Mouse (Mus musculus) liver, adult 2 months (tissue): Measurements from ENCODE around the gene Kcnq5. TPM values are rescaled to one million over a fixed set of nuclear protein-coding genes. Genes with fewer than 3 reads are reported as not detected.
"Not testable (repeated sequence)": the region's sequence is repeated elsewhere in the genome, so short reads cannot be mapped to it uniquely, and the experiment has no call there.

Source experiments
- DNase-seq: peaks from one replicate; pipeline ENCODE4 v3.0.0-alpha.2; 2011; ENCODE audit warnings: low read depth, low spot score; ENCODE audit errors: extremely low read depth
- H3K27ac ChIP-seq: fragments of 200-500 bp; replicated peaks from 2 replicates; pipeline ENCODE4 v1.5.1; 2012; ENCODE audit warnings: low read depth, mild to moderate bottlenecking, control low read depth, inconsistent platforms, low read length; ENCODE audit not compliant: insufficient read depth
- H3K27me3 ChIP-seq: fragments of 200-500 bp; 2 replicates; pipeline ENCODE4 v1.6.1; 2012; ENCODE audit warnings: mild to moderate bottlenecking, moderate library complexity, low read length, inconsistent platforms; ENCODE audit not compliant: control insufficient read depth, insufficient read depth
- H3K36me3 ChIP-seq: fragments of 200-500 bp; 2 replicates; pipeline ENCODE4 v1.6.1; 2012; ENCODE audit warnings: low read length, inconsistent platforms; ENCODE audit not compliant: control insufficient read depth, insufficient read depth
- H3K4me1 ChIP-seq: fragments of 200-500 bp; 2 replicates; pipeline ENCODE4 v1.6.1; 2011; ENCODE audit warnings: low read length; ENCODE audit not compliant: control insufficient read depth, insufficient read depth
- H3K4me3 ChIP-seq: fragments of 200-500 bp; 2 replicates; pipeline ENCODE4 v1.5.1; 2011; ENCODE audit warnings: low read depth, mild to moderate bottlenecking, control low read depth, low read length, moderate library complexity; ENCODE audit not compliant: insufficient read depth
- H3K79me2 ChIP-seq: fragments of 200-500 bp; 2 replicates; pipeline ENCODE4 v1.6.1; 2012; ENCODE audit warnings: inconsistent platforms, mild to moderate bottlenecking, low read length, moderate library complexity; ENCODE audit not compliant: control insufficient read depth, insufficient read depth
- H3K9ac ChIP-seq: fragments of 200-500 bp; 2 replicates; pipeline ENCODE4 v1.6.1; 2012; ENCODE audit warnings: low read depth, mild to moderate bottlenecking, control low read depth, inconsistent platforms, low read length
- CTCF ChIP-seq: fragments of 200-500 bp; IDR thresholded peaks from 2 replicates; pipeline ENCODE4 v1.5.1; 2011; ENCODE audit warnings: low read depth, low read length, control low read depth
- POLR2A ChIP-seq: fragments of 200-500 bp; IDR thresholded peaks from 2 replicates; pipeline ENCODE4 v1.6.1; 2011; ENCODE audit warnings: low read length, control low read depth; ENCODE audit not compliant: insufficient read depth; ENCODE audit errors: extremely low read depth
- WGBS: fragments of 180-500 bp; shearing (Covaris S2); methylation state at CpG from one replicate; pipeline ENCODE4 v1.1.7; 2018; 5-methylcytosine and 5-hydroxymethylcytosine counted together
- polyA plus RNA-seq: library from polyadenylated mRNA; depleted of rRNA; stranded (reverse); fragments of >200 nt; gene quantifications from 2 replicates; pipeline ENCODE4 v1.2.3, GENCODE M21; 2012
- total RNA-seq: library from RNA; depleted of rRNA; stranded (reverse); fragments of >200 nt; gene quantifications from 2 replicates; pipeline ENCODE4 v1.2.3, GENCODE M21; 2014

Kcnq5 gene
- total and polyA plus RNA-seq, 2 experiments, result 0.09 TPM

GRCm38 (mm10) chr1:21600606-21601005, 361.1 kb downstream of the Kcnq5 start:
- no peak for DNase-seq

GRCm38 (mm10) chr1:21593872-21594271, 367.9 kb downstream of the Kcnq5 start:
- Histone ChIP-seq H3K79me2 (no peaks in the 10 kb centered on the region), H3K27me3 (no peaks in the 10 kb centered on the region), H3K4me1 (no peaks in the 10 kb centered on the region), H3K36me3 (no peaks in the 10 kb centered on the region), H3K9ac (no peak overlapping the region), H3K27ac (no peak overlapping the region), H3K4me3 (no peak overlapping the region)
- no peak for DNase-seq
- TF ChIP-seq POLR2A, result no peak
- TF ChIP-seq CTCF, result no peak
- 69% methylated on average over 4 of the region's 4 CpGs for WGBS

More at GRCm38 (mm10) chr1:21600606-21601005, 361.1 kb downstream of the Kcnq5 start:
- WGBS, result 71% methylated on average over 4 of the region's 4 CpGs
- Histone ChIP-seq H3K9ac (no peak overlapping the region), H3K36me3 (no peaks in the 10 kb centered on the region), H3K4me3 (no peak overlapping the region), H3K79me2 (no peaks in the 10 kb centered on the region), H3K27ac (no peak overlapping the region), H3K27me3 (no peaks in the 10 kb centered on the region), H3K4me1 (no peaks in the 10 kb centered on the region)
- TF ChIP-seq CTCF, result no peak
- no peak for TF ChIP-seq POLR2A

DNA sequence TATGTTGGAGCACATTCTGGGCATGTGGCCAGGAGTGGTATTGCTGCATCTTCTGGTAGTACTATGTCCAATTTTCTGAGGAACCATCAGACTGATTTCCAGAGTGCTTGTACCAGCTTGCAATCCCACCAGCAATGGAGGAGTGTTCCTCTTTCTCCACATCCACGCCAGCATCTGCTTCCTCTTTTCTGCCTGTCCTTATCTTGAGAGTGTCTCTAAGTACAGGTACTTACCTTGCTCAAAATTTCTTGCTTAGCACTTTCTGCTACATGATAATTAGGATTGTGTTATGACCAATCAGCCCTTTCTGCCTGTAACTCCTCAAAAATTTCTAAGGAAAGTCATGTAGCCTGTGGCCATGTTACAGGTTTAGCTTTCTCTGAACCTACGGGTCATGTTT, 394.3 kb downstream of the Kcnq5 start:
- H3K36me3 ChIP-seq, H3K27ac ChIP-seq, H3K27me3 ChIP-seq, DNase-seq, H3K9ac ChIP-seq, H3K4me1 ChIP-seq, H3K79me2 ChIP-seq, H3K4me3 ChIP-seq: not testable (repeated sequence)
- 79% methylated on average over 2 of the region's 2 CpGs for WGBS

DNA sequence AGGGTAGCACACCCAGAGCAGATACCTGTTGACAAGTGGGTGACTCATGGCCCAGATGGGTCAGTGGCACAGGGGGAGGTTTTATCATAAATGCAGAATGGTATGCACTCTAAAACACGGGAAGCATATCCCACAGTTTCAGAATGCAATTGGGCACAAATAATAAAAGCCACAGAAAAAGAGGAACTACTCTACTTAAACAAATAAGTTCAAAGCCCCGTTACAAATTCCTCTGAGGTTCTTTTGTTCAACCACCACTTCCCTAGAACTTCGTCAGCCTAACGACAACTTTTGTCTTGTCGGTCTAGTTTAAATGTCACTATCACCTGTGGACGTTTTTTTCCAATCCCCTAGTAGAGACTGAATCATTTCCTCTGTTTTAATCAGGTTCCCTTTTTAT, 407.1 kb downstream of the Kcnq5 start:
- Histone ChIP-seq H3K79me2 (no peaks in the 10 kb centered on the region), H3K4me1 (no peaks in the 10 kb centered on the region), H3K27ac (no peak overlapping the region), H3K36me3 (no peaks in the 10 kb centered on the region), H3K4me3 (no peak overlapping the region), H3K27me3 (no peaks in the 10 kb centered on the region), H3K9ac (no peak overlapping the region)
- no peak for TF ChIP-seq CTCF
- TF ChIP-seq POLR2A, result no peak
- 65% methylated on average over 6 of the region's 6 CpGs for WGBS
- no peak for DNase-seq

DNA sequence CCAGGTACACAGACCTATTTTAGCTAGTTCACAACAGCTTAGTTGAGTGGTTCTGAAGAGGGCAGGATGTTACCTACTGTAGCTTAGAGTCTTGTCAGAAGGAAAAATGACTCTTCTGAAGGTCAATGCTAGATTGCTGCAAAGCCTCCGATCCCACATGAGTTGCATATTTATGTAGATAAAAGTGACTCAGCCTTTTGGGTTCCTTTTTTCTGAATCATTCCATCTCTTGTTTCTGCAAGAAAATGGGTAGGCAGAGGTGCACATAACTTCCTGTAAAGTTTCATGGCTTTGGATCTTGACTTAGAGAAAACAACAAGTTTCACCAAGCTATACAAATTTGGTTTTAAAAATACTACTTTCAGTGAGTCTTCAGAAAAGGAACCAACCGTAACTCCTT, 409.0 kb downstream of the Kcnq5 start:
- TF ChIP-seq CTCF (no peak), POLR2A (no peak)
- Histone ChIP-seq H3K36me3 (no peaks in the 10 kb centered on the region), H3K79me2 (no peaks in the 10 kb centered on the region), H3K9ac (no peak overlapping the region), H3K4me3 (no peak overlapping the region), H3K27ac (no peak overlapping the region), H3K27me3 (no peaks in the 10 kb centered on the region), H3K4me1 (no peaks in the 10 kb centered on the region)
- DNase-seq, result no peak
- 89% methylated on average over 2 of the region's 2 CpGs for WGBS

DNA sequence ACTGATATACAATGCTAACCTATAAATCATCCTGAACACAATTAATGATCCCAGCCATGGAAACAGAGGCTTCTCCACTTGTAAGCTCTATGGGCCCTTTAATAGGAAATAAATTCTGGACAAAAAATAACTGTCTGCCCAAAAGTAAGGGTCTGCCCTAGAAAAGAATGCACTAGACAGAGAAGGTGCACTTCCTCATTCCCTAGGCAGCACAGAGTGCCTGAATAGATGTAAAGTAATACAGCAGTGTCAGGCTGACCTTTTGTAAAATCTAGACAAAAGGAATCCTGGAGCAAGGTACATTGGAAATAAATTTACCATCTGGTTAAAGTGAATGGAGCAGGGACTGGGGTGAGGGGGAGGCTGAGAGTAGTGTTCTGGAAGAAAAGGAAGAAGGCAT, 417.8 kb downstream of the Kcnq5 start:
- H3K4me3 ChIP-seq, result no peak overlapping the region
- no peaks in the 10 kb centered on the region for H3K36me3 ChIP-seq
- no peaks in the 10 kb centered on the region for H3K79me2 ChIP-seq

More for the DNA sequence above, 417.8 kb downstream of the Kcnq5 start:
- Histone ChIP-seq H3K27ac (no peak overlapping the region), H3K4me1 (no peaks in the 10 kb centered on the region), H3K27me3 (no peaks in the 10 kb centered on the region), H3K9ac (no peak overlapping the region)
- TF ChIP-seq CTCF (no peak), POLR2A (no peak)
- DNase-seq, result no peak
